Mouse (Mus musculus) liver, postnatal 0 days (tissue): ENCODE results near the gene Synpo2l. TPM values are rescaled to one million over a fixed set of nuclear protein-coding genes. Genes with fewer than 3 reads are reported as not detected.
A peak's percentile ranks its signal among the peaks of the same experiment; 100 is the strongest.
"Not testable (repeated sequence)": the region's sequence is repeated elsewhere in the genome, so short reads cannot be mapped to it uniquely, and the experiment has no call there.

Experiments used
- ATAC-seq: fragments of 200-750 bp; cut with Nextera tagmentation; 2 replicates; pipeline ENCODE4 v1.8.0; 2017; ENCODE audit warnings: mild to moderate bottlenecking, moderate library complexity
- DNase-seq: peaks from one replicate; pipeline ENCODE4 v3.0.0-alpha.2; 2016
- H3K27ac ChIP-seq: fragments of 300-500 bp; sonication (generic); 2 replicates; pipeline ENCODE4 v1.5.1; 2014; ENCODE audit warnings: antibody characterized with exemption, moderate library complexity, mild to moderate bottlenecking, low read depth
- H3K27me3 ChIP-seq: fragments of 300-500 bp; sonication (generic); 2 replicates; pipeline ENCODE4 v1.6.1; 2014; ENCODE audit warnings: low read length, control low read depth, mixed read lengths; ENCODE audit not compliant: insufficient read depth
- H3K36me3 ChIP-seq: fragments of 300-500 bp; sonication (generic); replicated peaks from 2 replicates; pipeline ENCODE4 v1.6.1; 2014; ENCODE audit warnings: mild to moderate bottlenecking, control low read depth, low read length, moderate library complexity, mixed read lengths; ENCODE audit not compliant: insufficient read depth
- H3K4me1 ChIP-seq: fragments of 300-500 bp; sonication (generic); 2 replicates; pipeline ENCODE4 v1.6.1; 2014; ENCODE audit warnings: antibody characterized with exemption, mild to moderate bottlenecking, control low read depth; ENCODE audit not compliant: insufficient read depth
- H3K4me2 ChIP-seq: fragments of 300-500 bp; sonication (generic); 2 replicates; pipeline ENCODE4 v1.6.1; 2014; ENCODE audit warnings: low read depth, mild to moderate bottlenecking, low read length, moderate library complexity, mixed read lengths
- H3K4me3 ChIP-seq: fragments of 300-500 bp; sonication (generic); 2 replicates; pipeline ENCODE4 v1.5.1; 2014; ENCODE audit warnings: low read depth, low read length
- H3K9ac ChIP-seq: fragments of 300-500 bp; sonication (generic); replicated peaks from 2 replicates; pipeline ENCODE4 v1.6.1; 2014; ENCODE audit warnings: mild to moderate bottlenecking, moderate library complexity
- H3K9me3 ChIP-seq: fragments of 300-500 bp; sonication (generic); 2 replicates; pipeline ENCODE4 v1.6.1; 2016; ENCODE audit warnings: mild to moderate bottlenecking, control low read depth, low read length, mixed read lengths
- CTCF ChIP-seq: sonication (generic); IDR thresholded peaks from 2 replicates; pipeline ENCODE4 v1.5.1; 2016; ENCODE audit warnings: antibody characterized with exemption, low read depth
- EP300 ChIP-seq: IDR thresholded peaks from 2 replicates; pipeline ENCODE4 v1.6.1; 2016; ENCODE audit warnings: antibody characterized with exemption, low read depth, mild to moderate bottlenecking
- WGBS: fragments of 180-500 bp; shearing (Covaris S2); extraction: QIAGEN DNeasy Blood & Tissue Kit; methylation state at CpG from one replicate; pipeline ENCODE4 v1.1.7; 2014; ENCODE audit not compliant: insufficient replicate concordance; 5-methylcytosine and 5-hydroxymethylcytosine counted together
- polyA plus RNA-seq: library from polyadenylated mRNA; unstranded; fragments of >200 nt; fragmentation: Nextera tagmentation; extraction: Ambion mirVana; gene quantifications from 2 replicates; pipeline ENCODE4 v1.2.1, GENCODE M21; 2015

Gene Synpo2l
- 0.05 and 0.38 TPM in 2 replicates for polyA plus RNA-seq

- H3K36me3 ChIP-seq: no peaks in the 10 kb centered on the region
- WGBS: 65% methylated on average over 8 of the region's 8 CpGs
- no peaks in the 10 kb centered on the region for H3K9me3 ChIP-seq
- H3K27ac ChIP-seq: no peak within 1 kb of the TSS
- DNase-seq (no peak), ATAC-seq (peak; percentile 21; the same call in 1 of the 2 replicates)
- TF ChIP-seq EP300 (no peak), CTCF (no peak)
- H3K4me3 ChIP-seq: no peak within 1 kb of the TSS
- H3K9ac ChIP-seq: no peak within 1 kb of the TSS
- H3K4me2 ChIP-seq: no peak within 1 kb of the TSS
- H3K4me1 ChIP-seq: peaks cover 2% of the 10 kb centered on the region; the same call in 1 of the 2 replicates
- peaks cover 9% of the 10 kb centered on the region; the same call in 1 of the 2 replicates for H3K27me3 ChIP-seq
Measured at GRCm38 (mm10) chr14:20668154-20668810, at the start of gene Synpo2l. TSS of gene Synpo2l (minus strand) at chr14:20668354.

- WGBS: 66% methylated on average over 11 of the region's 11 CpGs
- no peak for DNase-seq
- no peaks in the 10 kb centered on the region for H3K27me3 ChIP-seq
- no peak overlapping the region for H3K4me2 ChIP-seq
- H3K4me3 ChIP-seq: no peak overlapping the region
- H3K27ac ChIP-seq: no peak overlapping the region
- H3K36me3 ChIP-seq: peaks cover 74% of the 10 kb centered on the region
- no peaks in the 10 kb centered on the region for H3K9me3 ChIP-seq
- ATAC-seq: no peak
- H3K9ac ChIP-seq: no peak overlapping the region
- no peak for TF ChIP-seq EP300
- no peak for TF ChIP-seq CTCF
- H3K4me1 ChIP-seq: peaks cover 4% of the 10 kb centered on the region
Measured at GRCm38 (mm10) chr14:20713832-20714231, 45.7 kb upstream of the Synpo2l start.

GRCm38 (mm10) chr14:20708239-20708638, 40.1 kb upstream of the Synpo2l start:
- Histone ChIP-seq H3K9me3 (no peaks in the 10 kb centered on the region), H3K36me3 (peaks cover 27% of the 10 kb centered on the region), H3K4me1 (peaks cover 19% of the 10 kb centered on the region), H3K4me3 (peak overlapping the region; percentile 97), H3K27me3 (no peaks in the 10 kb centered on the region), H3K27ac (peak overlapping the region; percentile 94), H3K9ac (peak overlapping the region; percentile 98), H3K4me2 (peak overlapping the region; percentile 97)
- DNase-seq (no peak), ATAC-seq (no peak)
- 11% methylated on average over 10 of the region's 10 CpGs for WGBS
- TF ChIP-seq CTCF: no peak

GRCm38 (mm10) chr14:20707201-20708190, 39.3 kb upstream of the Synpo2l start, which contains the start of gene Zswim8:
TSS of gene Zswim8 (plus strand) at chr14:20707552.
- Histone ChIP-seq H3K4me1 (peaks cover 19% of the 10 kb centered on the region), H3K36me3 (peaks cover 20% of the 10 kb centered on the region), H3K9me3 (no peaks in the 10 kb centered on the region), H3K9ac (peak within 1 kb of the TSS; percentile 98), H3K4me2 (peak within 1 kb of the TSS; percentile 97), H3K27me3 (no peaks in the 10 kb centered on the region), H3K4me3 (peak within 1 kb of the TSS; percentile 97), H3K27ac (peak within 1 kb of the TSS; percentile 94)
- no peak for TF ChIP-seq EP300
- DNase-seq (peak; percentile 90), ATAC-seq (peak; percentile 89)
- WGBS: under 1% methylated on average over 74 of the region's 80 CpGs

- not testable (repeated sequence) for ATAC-seq, DNase-seq, H3K36me3 ChIP-seq, H3K27me3 ChIP-seq, H3K9me3 ChIP-seq
- Histone ChIP-seq H3K4me2 (peak overlapping the region; percentile 73), H3K4me1 (peaks cover 25% of the 10 kb centered on the region), H3K9ac (peak overlapping the region; percentile 77), H3K4me3 (peak overlapping the region; percentile 83), H3K27ac (peak overlapping the region; percentile 87)
- 7% methylated on average over 8 of the region's 8 CpGs for WGBS
Measured at GRCm38 (mm10) chr14:20703461-20703860, 35.3 kb upstream of the Synpo2l start.
